In the genomic region with DNA sequence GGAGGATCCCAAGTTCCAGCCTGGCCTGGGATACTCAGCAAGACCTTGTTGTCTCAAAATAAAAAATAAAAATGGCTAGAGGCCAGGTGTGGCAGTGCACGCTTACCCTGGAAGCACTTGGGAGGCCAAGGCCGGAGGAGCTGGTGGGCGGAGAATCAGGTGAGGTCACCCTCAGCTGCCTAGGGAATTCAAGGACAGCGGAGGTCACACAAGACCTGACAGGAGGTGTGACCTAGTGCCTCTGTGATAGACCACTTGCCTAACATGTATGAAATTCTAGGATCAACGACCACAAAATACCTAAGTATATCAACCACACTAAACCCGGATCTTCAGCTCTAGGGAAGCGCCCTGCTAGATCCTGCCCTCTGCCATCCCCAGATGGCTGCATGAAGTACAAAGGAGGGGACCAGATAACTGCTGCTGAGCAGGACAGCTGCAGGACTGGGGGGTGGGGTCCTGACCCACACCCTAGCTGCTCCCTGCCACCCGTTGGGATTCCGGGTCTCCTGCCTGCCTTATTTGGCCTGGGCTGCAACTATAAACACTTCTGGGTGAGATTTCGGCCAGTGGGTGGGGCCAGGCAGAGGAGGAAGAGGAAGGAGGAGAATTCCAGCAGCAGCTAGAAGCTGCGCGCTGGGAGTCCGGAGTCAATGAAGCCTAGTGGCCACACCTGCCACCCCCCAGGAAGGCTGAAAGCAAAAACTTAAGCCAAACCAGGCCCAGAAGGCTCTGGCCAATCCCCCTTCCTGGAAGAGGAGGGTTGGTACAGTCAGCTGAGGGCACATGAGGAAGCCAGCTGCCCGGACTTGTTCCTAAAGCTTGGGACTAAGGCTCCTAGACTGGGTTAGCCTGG, we compare ENCODE assay signal across 8 mouse cellular contexts. TPM values are rescaled to one million over a fixed set of nuclear protein-coding genes. Genes with fewer than 3 reads are reported as not detected.
DNase-seq lines count a peak whose midpoint lies in the region; ATAC-seq and TF ChIP-seq lines count a peak whose summit lies in the region.

No protein-coding gene starts in this region.

- ATAC-seq in lung, embryonic 15.5 days (ENCODE audit: borderline replicate concordance, extremely low read depth, low FRiP score, low TSS enrichment): peak; percentile 7; the same call in 1 of the 2 replicates
- ATAC-seq in erythroblast, adult 5-6 weeks (replicated peaks; ENCODE audit: low FRiP score, poor library complexity, severe bottlenecking): no peak

- H3K4me1 ChIP-seq in heart, embryonic 10.5 days: peaks cover 88% of the 10 kb centered on the region
- H3K4me1 ChIP-seq in lung, embryonic 15.5 days: peaks cover 79% of the 10 kb centered on the region
- H3K4me1 ChIP-seq in small intestine, adult 2 months (ENCODE audit: control insufficient read depth, insufficient read depth, insufficient read length, low read length): peaks cover 17% of the 10 kb centered on the region

- 0 out of 2 replicates have a peak, but pooled peaks have one; percentile 10 for TF ChIP-seq POLR2A in small intestine, adult 2 months (IDR thresholded peaks at IDR 0.05; ENCODE audit: low read depth, low read length)

- peak; percentile 51 for DNase-seq in MN1 (ENCODE audit: low spot score)
- peak; percentile 46 to 74 for DNase-seq in adrenal gland, postnatal 36 days
- peak; percentile 87 for DNase-seq in heart, embryonic 10.5 days (ENCODE audit: low spot score)
- peak; percentile 95 for DNase-seq in kidney, adult 9 months
- no peak for DNase-seq in testis, postnatal 14 days (ENCODE audit: low spot score)

- peak overlapping the region; percentile 45 for H3K4me3 ChIP-seq in heart, embryonic 10.5 days
- H3K4me3 ChIP-seq in lung, embryonic 15.5 days: 0 out of 2 replicates have a peak overlapping the region, but pooled peaks have one; percentile 0
- peak overlapping the region; percentile 33 for H3K4me3 ChIP-seq in small intestine, adult 2 months (ENCODE audit: low read depth, low read length)

- peak overlapping the region; percentile 32 for H3K9ac ChIP-seq in lung, embryonic 15.5 days

- H3K27me3 ChIP-seq in heart, embryonic 10.5 days (ENCODE audit: insufficient read depth, poor library complexity, severe bottlenecking): no peaks in the 10 kb centered on the region
- H3K27me3 ChIP-seq in lung, embryonic 15.5 days: no peaks in the 10 kb centered on the region
- no peaks in the 10 kb centered on the region for H3K27me3 ChIP-seq in small intestine, adult 2 months (ENCODE audit: control insufficient read depth, insufficient read depth, low read length)

- H3K36me3 ChIP-seq in heart, embryonic 10.5 days: peaks cover 6% of the 10 kb centered on the region; the same call in 1 of the 2 replicates
- no peaks in the 10 kb centered on the region for H3K36me3 ChIP-seq in lung, embryonic 15.5 days
- H3K36me3 ChIP-seq in small intestine, adult 2 months (ENCODE audit: control insufficient read depth, insufficient read depth, low read length): no peaks in the 10 kb centered on the region

- H3K27ac ChIP-seq in heart, embryonic 10.5 days: peak overlapping the region; percentile 87
- H3K27ac ChIP-seq in lung, embryonic 15.5 days: peak overlapping the region; percentile 85
- peak overlapping the region; percentile 75 for H3K27ac ChIP-seq in small intestine, adult 2 months (ENCODE audit: insufficient read depth, low read depth, low read length)

- TF ChIP-seq CTCF in small intestine, adult 2 months (IDR thresholded peaks at IDR 0.05; ENCODE audit: extremely low read depth, insufficient read length, insufficient replicate concordance, low read depth, low read length): no peak

- peak overlapping the region; percentile 33 for H3K4me2 ChIP-seq in lung, embryonic 15.5 days

- WGBS in heart, embryonic 10.5 days: 29% methylated on average over 14 of the region's 14 CpGs
- WGBS in lung, embryonic 15.5 days: 32% methylated on average over 14 of the region's 14 CpGs
- 33% methylated on average over 14 of the region's 14 CpGs for WGBS in small intestine, adult 2 months

- no peaks in the 10 kb centered on the region for H3K9me3 ChIP-seq in heart, embryonic 10.5 days
- no peaks in the 10 kb centered on the region for H3K9me3 ChIP-seq in lung, embryonic 15.5 days

RNA-seq across cellular contexts. Expression of gene Piezo1, which starts 28.1 kb away (rescaled TPM):
- 10 to 100 TPM; 19.5 to 24.7 TPM for total RNA-seq in adrenal gland, postnatal 36 days (2021)
- 23.7 and 29.3 TPM in 2 replicates for polyA plus RNA-seq in heart, embryonic 10.5 days (2016; fragmentation: Nextera tagmentation; extraction: Ambion mirVana)
- 18.7 and 23.4 TPM in 2 replicates for polyA plus RNA-seq in lung, embryonic 15.5 days (2015; fragmentation: Nextera tagmentation; extraction: Ambion mirVana)
- 29.5 and 36.4 TPM in 2 replicates for polyA plus RNA-seq in small intestine, adult 2 months (2012; rRNA removed)
- total RNA-seq in erythroblast, adult 5-6 weeks (2015; ENCODE audit: low replicate concordance): 12.1 and 17.1 TPM in 2 replicates
- total RNA-seq in erythroblast, adult 5-6 weeks (2017; ENCODE audit: low replicate concordance): 14.7 and 23.0 TPM in 2 replicates

RNA-seq across cellular contexts. Expression of gene Cdt1, which starts 44.8 kb away (rescaled TPM):
- total RNA-seq in adrenal gland, postnatal 36 days (2021): 1 to 10 TPM; 8.7 to 9.1 TPM
- polyA plus RNA-seq in heart, embryonic 10.5 days (2016; fragmentation: Nextera tagmentation; extraction: Ambion mirVana): 47.6 TPM in 2 replicates
- polyA plus RNA-seq in lung, embryonic 15.5 days (2015; fragmentation: Nextera tagmentation; extraction: Ambion mirVana): 42.7 and 44.9 TPM in 2 replicates
- 26.8 and 64.8 TPM in 2 replicates for polyA plus RNA-seq in small intestine, adult 2 months (2012; rRNA removed)
- total RNA-seq in erythroblast, adult 5-6 weeks (2015; ENCODE audit: low replicate concordance): 16.1 and 24.2 TPM in 2 replicates
- total RNA-seq in erythroblast, adult 5-6 weeks (2017; ENCODE audit: low replicate concordance): 38.2 and 47.5 TPM in 2 replicates

RNA-seq across cellular contexts. Expression of gene Ctu2, which starts 47.1 kb away (rescaled TPM):
- 10 to 100 TPM; 20.0 to 29.1 TPM for total RNA-seq in adrenal gland, postnatal 36 days (2021)
- polyA plus RNA-seq in heart, embryonic 10.5 days (2016; fragmentation: Nextera tagmentation; extraction: Ambion mirVana): 40.5 and 45.9 TPM in 2 replicates
- polyA plus RNA-seq in lung, embryonic 15.5 days (2015; fragmentation: Nextera tagmentation; extraction: Ambion mirVana): 38.3 and 46.8 TPM in 2 replicates
- 20.9 and 31.8 TPM in 2 replicates for polyA plus RNA-seq in small intestine, adult 2 months (2012; rRNA removed)
- 3.8 and 29.4 TPM in 2 replicates for total RNA-seq in erythroblast, adult 5-6 weeks (2015; ENCODE audit: low replicate concordance)
- 7.5 and 7.8 TPM in 2 replicates for total RNA-seq in erythroblast, adult 5-6 weeks (2017; ENCODE audit: low replicate concordance)

RNA-seq across cellular contexts. Expression of gene Rnf166, which starts 47.2 kb away (rescaled TPM):
- 10 to 100 TPM; 37.3 to 59.9 TPM for total RNA-seq in adrenal gland, postnatal 36 days (2021)
- 37.1 and 38.8 TPM in 2 replicates for polyA plus RNA-seq in heart, embryonic 10.5 days (2016; fragmentation: Nextera tagmentation; extraction: Ambion mirVana)
- 40.5 and 43.9 TPM in 2 replicates for polyA plus RNA-seq in lung, embryonic 15.5 days (2015; fragmentation: Nextera tagmentation; extraction: Ambion mirVana)
- polyA plus RNA-seq in small intestine, adult 2 months (2012; rRNA removed): 35.7 and 44.9 TPM in 2 replicates
- total RNA-seq in erythroblast, adult 5-6 weeks (2015; ENCODE audit: low replicate concordance): 9.0 and 12.9 TPM in 2 replicates
- total RNA-seq in erythroblast, adult 5-6 weeks (2017; ENCODE audit: low replicate concordance): 7.9 and 8.1 TPM in 2 replicates

RNA-seq across cellular contexts. Expression of gene Aprt, which starts 53.7 kb away (rescaled TPM):
- 10 to 100 TPM; 72.4 to 87.2 TPM for total RNA-seq in adrenal gland, postnatal 36 days (2021)
- polyA plus RNA-seq in heart, embryonic 10.5 days (2016; fragmentation: Nextera tagmentation; extraction: Ambion mirVana): 318 and 361 TPM in 2 replicates
- polyA plus RNA-seq in lung, embryonic 15.5 days (2015; fragmentation: Nextera tagmentation; extraction: Ambion mirVana): 314 and 327 TPM in 2 replicates
- 327 and 537 TPM in 2 replicates for polyA plus RNA-seq in small intestine, adult 2 months (2012; rRNA removed)
- 77.1 and 85.7 TPM in 2 replicates for total RNA-seq in erythroblast, adult 5-6 weeks (2015; ENCODE audit: low replicate concordance)
- 20.6 and 30.2 TPM in 2 replicates for total RNA-seq in erythroblast, adult 5-6 weeks (2017; ENCODE audit: low replicate concordance)
